Mouse (Mus musculus) NIH3T3 (cell line): ENCODE measurements at regions not wholly inside any gene's neighbourhood (a gene's known extent, or its start where the extent isn't known, plus 50 kb on each side); places are given as distances from the start of the nearest gene placed in this dataset.
A peak's percentile ranks its signal among the peaks of the same experiment; 100 is the strongest.

Experiments used
- DNase-seq: peaks from one replicate; pipeline ENCODE4 v3.0.0-alpha.2; 2012; ENCODE audit warnings: low read depth

GRCm38 (mm10) chr6:121560852-121561251 is 74.3 kb upstream of the A2m start:
- DNase-seq, result peak; percentile 33

GRCm38 (mm10) chr6:121560393-121560793 is 74.8 kb upstream of the A2m start:
- DNase-seq, result peak; percentile 9

- peak; percentile 42 for DNase-seq
Measured at GRCm38 (mm10) chr6:121556481-121556880, 78.7 kb upstream of the A2m start.

GRCm38 (mm10) chr6:121553501-121554132 is 80.1 kb upstream of the Iqsec3 start:
- DNase-seq, result no peak

GRCm38 (mm10) chr6:121533521-121533920 is 60.0 kb upstream of the Iqsec3 start:
- no peak for DNase-seq

GRCm38 (mm10) chr6:121532926-121533325 is 59.4 kb upstream of the Iqsec3 start:
- peak; percentile 75 for DNase-seq

GRCm38 (mm10) chr6:121531825-121532389 is 58.4 kb upstream of the Iqsec3 start:
- no peak for DNase-seq

- DNase-seq, result no peak
Measured at GRCm38 (mm10) chr6:121527281-121527680, 53.8 kb upstream of the Iqsec3 start.

- DNase-seq, result no peak
Measured at GRCm38 (mm10) chr6:121526121-121526520, 52.6 kb upstream of the Iqsec3 start.

GRCm38 (mm10) chr6:121524613-121524970 is 51.1 kb upstream of the Iqsec3 start:
- no peak for DNase-seq

GRCm38 (mm10) chr6:121523882-121524612 is 50.6 kb upstream of the Iqsec3 start:
- DNase-seq, result no peak
